Mouse (Mus musculus) embryonic fibroblast, embryonic 13.5 days (primary cell): ENCODE results near the gene Uchl5. TPM values are rescaled to one million over a fixed set of nuclear protein-coding genes. Genes with fewer than 3 reads are reported as not detected.
A peak's percentile ranks its signal among the peaks of the same experiment; 100 is the strongest.

Experiments
- H3K27ac ChIP-seq: 2 replicates; pipeline ENCODE4 v1.5.1; 2012; ENCODE audit warnings: low read length, control low read depth, inconsistent platforms; ENCODE audit not compliant: insufficient read depth
- H3K4me1 ChIP-seq: 2 replicates; pipeline ENCODE4 v1.6.1; 2011; ENCODE audit warnings: low read length; ENCODE audit not compliant: control insufficient read depth, insufficient read depth
- H3K4me3 ChIP-seq: 2 replicates; pipeline ENCODE4 v1.5.1; 2011; ENCODE audit warnings: mild to moderate bottlenecking, control low read depth, low read length; ENCODE audit not compliant: insufficient read depth
- CTCF ChIP-seq: IDR thresholded peaks from 2 replicates; pipeline ENCODE4 v1.5.1; 2011; ENCODE audit warnings: mild to moderate bottlenecking, control low read depth, low read length, moderate library complexity, borderline replicate concordance; ENCODE audit not compliant: insufficient read depth
- POLR2A ChIP-seq: IDR thresholded peaks from 2 replicates; pipeline ENCODE4 v1.6.1; 2011; ENCODE audit warnings: low read depth, mild to moderate bottlenecking, control low read depth, low read length, moderate library complexity
- polyA plus RNA-seq: library from polyadenylated mRNA; stranded (reverse); fragments of >200 nt; gene quantifications from 2 replicates; pipeline ENCODE4 v1.2.4, GENCODE M21; 2011; ENCODE audit warnings: low read depth; ENCODE audit not compliant: missing spikeins, insufficient read length

Uchl5 gene
- polyA plus RNA-seq, 1 experiment, result 43.1 TPM

- H3K4me3 ChIP-seq, result no peak overlapping the region
- H3K27ac ChIP-seq, result no peak overlapping the region
- TF ChIP-seq CTCF, result peak; percentile 70; the same call in 1 of the 2 replicates
- TF ChIP-seq POLR2A, result no peak
- H3K4me1 ChIP-seq, result no peaks in the 10 kb centered on the region
Measured at GRCm38 (mm10) chr1:143788584-143789227, 11.6 kb downstream of the Uchl5 start.

- Histone ChIP-seq H3K4me3 (no peak overlapping the region), H3K4me1 (no peaks in the 10 kb centered on the region), H3K27ac (no peak overlapping the region)
- TF ChIP-seq POLR2A (no peak), CTCF (no peak)
Measured at GRCm38 (mm10) chr1:143803537-143803936, 26.5 kb downstream of the Uchl5 start.

GRCm38 (mm10) chr1:143809062-143809461, 32.0 kb downstream of the Uchl5 start:
- TF ChIP-seq CTCF (no peak), POLR2A (no peak)
- Histone ChIP-seq H3K27ac (no peak overlapping the region), H3K4me1 (no peaks in the 10 kb centered on the region), H3K4me3 (no peak overlapping the region)

GRCm38 (mm10) chr1:143813676-143814360, 36.7 kb downstream of the Uchl5 start:
- TF ChIP-seq POLR2A (no peak), CTCF (peak; percentile 85)
- no peak overlapping the region for H3K27ac ChIP-seq
- H3K4me3 ChIP-seq, result no peak overlapping the region
- no peaks in the 10 kb centered on the region for H3K4me1 ChIP-seq

GRCm38 (mm10) chr1:143820096-143820877, 43.2 kb downstream of the Uchl5 start:
- TF ChIP-seq CTCF (no peak), POLR2A (no peak)
- no peak overlapping the region for H3K4me3 ChIP-seq
- no peak overlapping the region for H3K27ac ChIP-seq

GRCm38 (mm10) chr1:143822677-143823076, 45.6 kb downstream of the Uchl5 start:
- no peak for TF ChIP-seq POLR2A
- TF ChIP-seq CTCF, result no peak
- no peaks in the 10 kb centered on the region for H3K4me1 ChIP-seq

More at GRCm38 (mm10) chr1:143820096-143820877, 43.2 kb downstream of the Uchl5 start:
- H3K4me1 ChIP-seq, result no peaks in the 10 kb centered on the region

GRCm38 (mm10) chr1:143830713-143831112, 53.6 kb downstream of the Uchl5 start:
- Histone ChIP-seq H3K27ac (no peak overlapping the region), H3K4me1 (no peaks in the 10 kb centered on the region), H3K4me3 (no peak overlapping the region)
- TF ChIP-seq CTCF (no peak), POLR2A (no peak)

More at GRCm38 (mm10) chr1:143822677-143823076, 45.6 kb downstream of the Uchl5 start:
- Histone ChIP-seq H3K4me3 (no peak overlapping the region), H3K27ac (no peak overlapping the region)

GRCm38 (mm10) chr1:143836363-143837182, 59.5 kb downstream of the Uchl5 start:
- TF ChIP-seq CTCF (no peak), POLR2A (no peak)
- Histone ChIP-seq H3K27ac (no peak overlapping the region), H3K4me3 (no peak overlapping the region), H3K4me1 (no peaks in the 10 kb centered on the region)

GRCm38 (mm10) chr1:143837681-143838080, 60.6 kb downstream of the Uchl5 start:
- H3K4me3 ChIP-seq, result no peak overlapping the region
- TF ChIP-seq POLR2A, result no peak
- H3K27ac ChIP-seq, result no peak overlapping the region
- no peaks in the 10 kb centered on the region for H3K4me1 ChIP-seq
